Mouse (Mus musculus): ENCODE measurements around the gene Cyp2u1. TPM values are rescaled to one million over a fixed set of nuclear protein-coding genes. Genes with fewer than 3 reads are reported as not detected.
"Not testable (repeated sequence)": the region's sequence is repeated elsewhere in the genome, so short reads cannot be mapped to it uniquely, and the experiment has no call there.

The Cyp2u1 gene
- 0.40 and 0.50 TPM in 2 replicates for polyA plus RNA-seq (2015; fragmentation: Nextera tagmentation; extraction: Ambion mirVana)

DNA sequence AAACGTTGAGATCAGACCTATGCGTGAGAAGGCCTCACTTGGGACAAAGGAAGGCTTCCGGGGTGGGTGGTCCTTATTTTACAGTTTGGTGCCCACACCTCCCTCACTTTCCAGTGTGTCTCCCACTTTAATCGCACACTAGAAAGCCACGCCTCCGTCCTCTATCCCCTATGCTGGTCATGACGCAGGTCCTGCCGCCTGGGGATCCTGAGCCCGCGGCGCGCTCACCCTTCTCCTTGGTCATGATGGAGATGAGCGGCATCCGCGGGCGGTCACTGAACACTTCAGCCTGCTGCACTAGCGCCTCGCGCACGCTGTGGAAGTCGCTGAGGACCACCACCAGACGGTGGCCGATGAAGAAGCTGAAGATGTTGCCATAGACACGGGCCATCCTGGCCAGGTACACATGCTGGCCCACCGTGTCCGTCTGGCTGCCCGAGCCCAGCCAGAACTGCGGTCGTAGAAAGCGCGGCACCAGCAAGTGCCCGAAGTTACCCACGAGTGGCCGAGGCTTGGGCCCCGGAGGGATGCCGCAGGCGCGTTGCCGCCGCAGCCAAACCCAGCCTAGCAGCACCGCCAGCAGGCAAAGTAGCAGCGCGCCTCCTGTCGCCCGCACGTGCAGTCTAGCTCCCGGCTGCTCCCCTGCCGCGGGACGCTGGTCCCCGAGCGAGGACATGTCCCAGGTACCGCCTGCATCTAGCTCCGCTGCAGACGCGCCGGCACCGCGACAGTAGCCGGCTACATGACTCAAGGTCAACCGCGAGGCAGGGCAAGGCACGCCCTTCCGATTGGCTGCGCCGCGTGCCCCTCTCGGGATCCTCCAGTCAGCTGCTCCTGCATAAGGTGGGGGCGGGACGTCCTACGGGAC, at the start of gene Cyp2u1:
Cyp2u1 (minus strand) TSS at position 776 of the 868 bp plus-strand sequence.
- H3K9ac ChIP-seq, result peak within 1 kb of the TSS; percentile 51
- ATAC-seq (ENCODE audit: low read depth) (peak; percentile 97), DNase-seq (peak; percentile 75)
- H3K36me3 ChIP-seq, result no peaks in the 10 kb centered on the region
- no peak within 1 kb of the TSS for H3K27ac ChIP-seq
- no peaks in the 10 kb centered on the region for H3K27me3 ChIP-seq
- peak within 1 kb of the TSS; percentile 92 for H3K4me2 ChIP-seq
- H3K9me3 ChIP-seq (replicated peaks), result no peaks in the 10 kb centered on the region
- peak within 1 kb of the TSS; percentile 65 for H3K4me3 ChIP-seq (replicated peaks)
- peaks cover 13% of the 10 kb centered on the region for H3K4me1 ChIP-seq (replicated peaks)
- 1% methylated on average over 71 of the region's 71 CpGs for WGBS (ENCODE audit: insufficient replicate concordance)

- H3K4me3 ChIP-seq (replicated peaks), result no peak overlapping the region
- no peaks in the 10 kb centered on the region for H3K36me3 ChIP-seq
- H3K4me2 ChIP-seq, result no peak overlapping the region
- no peaks in the 10 kb centered on the region for H3K27me3 ChIP-seq
- DNase-seq (no peak), ATAC-seq (ENCODE audit: low read depth) (no peak)
- H3K9ac ChIP-seq, result no peak overlapping the region
- H3K4me1 ChIP-seq (replicated peaks), result no peaks in the 10 kb centered on the region
- 71% methylated on average over 7 of the region's 7 CpGs for WGBS (ENCODE audit: insufficient replicate concordance)
- no peaks in the 10 kb centered on the region for H3K9me3 ChIP-seq (replicated peaks)
- H3K27ac ChIP-seq, result no peak overlapping the region
These were observed 47.5 kb upstream of the Cyp2u1 start for GRCm38 (mm10) chr3:131350539-131350938.

GRCm38 (mm10) chr3:131349013-131349412, 46.0 kb upstream of the Cyp2u1 start:
- ATAC-seq (ENCODE audit: low read depth), result no peak
- Histone ChIP-seq H3K9me3 (replicated peaks) (no peaks in the 10 kb centered on the region), H3K27me3 (no peaks in the 10 kb centered on the region), H3K9ac (no peak overlapping the region), H3K4me2 (no peak overlapping the region), H3K4me3 (replicated peaks) (no peak overlapping the region), H3K36me3 (no peaks in the 10 kb centered on the region), H3K4me1 (replicated peaks) (no peaks in the 10 kb centered on the region), H3K27ac (no peak overlapping the region)
- DNase-seq, result no peak
- 72% methylated on average over 6 of the region's 6 CpGs for WGBS (ENCODE audit: insufficient replicate concordance)

- ATAC-seq (ENCODE audit: low read depth) (no peak), DNase-seq (no peak)
- Histone ChIP-seq H3K36me3 (no peaks in the 10 kb centered on the region), H3K4me3 (replicated peaks) (no peak overlapping the region), H3K9me3 (replicated peaks) (no peaks in the 10 kb centered on the region), H3K27me3 (no peaks in the 10 kb centered on the region), H3K4me2 (no peak overlapping the region), H3K9ac (no peak overlapping the region), H3K4me1 (replicated peaks) (no peaks in the 10 kb centered on the region), H3K27ac (no peak overlapping the region)
- 69% methylated on average over 3 of the region's 3 CpGs for WGBS (ENCODE audit: insufficient replicate concordance)
These were observed 45.5 kb upstream of the Cyp2u1 start for GRCm38 (mm10) chr3:131348579-131348950.

DNA sequence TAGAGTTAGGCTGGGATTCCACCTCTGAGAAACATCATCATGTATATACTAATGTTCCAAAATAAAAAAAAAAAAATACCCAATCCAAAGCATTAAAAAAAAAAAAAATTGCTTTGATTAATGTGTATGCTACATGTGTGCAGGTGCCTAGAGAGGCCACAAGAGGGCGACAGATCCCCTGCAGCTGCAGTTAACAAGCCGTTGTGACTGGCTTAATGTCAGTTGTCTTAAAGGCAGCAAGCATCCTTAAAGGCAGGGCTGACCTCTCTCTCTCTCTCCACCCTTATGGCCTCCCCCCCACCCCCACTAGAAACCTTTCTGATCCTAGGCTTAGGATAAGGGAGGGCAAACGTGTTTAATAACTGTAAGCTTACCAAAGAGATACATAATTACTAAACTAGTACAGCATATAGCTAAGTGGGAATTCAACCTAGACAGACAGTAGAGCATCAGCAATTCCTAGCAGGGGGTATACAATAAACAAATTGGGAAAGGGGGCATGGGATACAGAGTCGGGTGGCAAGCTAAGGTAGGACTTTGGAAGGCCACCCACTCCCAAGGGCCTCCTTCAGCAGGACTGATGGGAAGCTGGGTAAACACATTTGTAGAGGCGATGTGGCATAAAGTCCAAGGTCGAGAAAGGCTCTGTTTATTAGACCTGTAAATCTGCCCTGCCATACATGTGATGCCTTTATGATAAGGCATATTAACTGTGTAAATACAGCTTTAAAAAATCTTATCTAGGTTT, 45.0 kb upstream of the Cyp2u1 start:
- H3K9me3 ChIP-seq (replicated peaks), result no peaks in the 10 kb centered on the region
- H3K27me3 ChIP-seq, result no peaks in the 10 kb centered on the region
- no peak overlapping the region for H3K4me3 ChIP-seq (replicated peaks)
- no peaks in the 10 kb centered on the region for H3K36me3 ChIP-seq
- no peak overlapping the region for H3K27ac ChIP-seq
- no peak for DNase-seq
- no peak; the same call in 1 of the 2 replicates for ATAC-seq (ENCODE audit: low read depth)
- 42% methylated on average over 6 of the region's 6 CpGs for WGBS (ENCODE audit: insufficient replicate concordance)
- H3K4me1 ChIP-seq (replicated peaks), result no peaks in the 10 kb centered on the region
- H3K4me2 ChIP-seq, result no peak overlapping the region
- H3K9ac ChIP-seq, result no peak overlapping the region

DNA sequence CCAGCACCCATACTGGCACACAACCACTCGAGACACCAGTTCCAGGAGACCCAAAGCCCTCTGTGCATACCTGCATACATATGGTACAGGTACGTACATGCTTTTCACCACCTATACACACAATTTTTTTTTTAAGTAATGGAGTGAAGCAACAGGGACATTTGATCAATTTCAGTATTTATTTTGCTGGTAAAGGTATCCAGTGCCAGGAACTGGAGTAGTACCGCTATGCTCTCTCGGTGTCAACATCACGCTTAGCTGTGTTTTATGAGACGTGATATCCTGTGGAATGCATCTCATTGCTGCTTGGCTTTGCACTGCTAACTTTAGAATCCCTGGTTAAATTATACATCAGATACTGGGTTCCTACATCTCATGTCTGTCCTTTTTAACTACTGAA, 42.9 kb upstream of the Cyp2u1 start:
- H3K9me3 ChIP-seq (replicated peaks), result no peaks in the 10 kb centered on the region
- H3K4me1 ChIP-seq (replicated peaks), result no peaks in the 10 kb centered on the region
- H3K4me3 ChIP-seq (replicated peaks), result no peak overlapping the region
- WGBS (ENCODE audit: insufficient replicate concordance), result 80% methylated on average over 6 of the region's 6 CpGs
- H3K27ac ChIP-seq, result no peak overlapping the region
- no peak overlapping the region for H3K9ac ChIP-seq
- H3K4me2 ChIP-seq, result no peak overlapping the region
- ATAC-seq (ENCODE audit: low read depth) (no peak), DNase-seq (no peak)
- H3K27me3 ChIP-seq, result no peaks in the 10 kb centered on the region
- H3K36me3 ChIP-seq, result no peaks in the 10 kb centered on the region

DNA sequence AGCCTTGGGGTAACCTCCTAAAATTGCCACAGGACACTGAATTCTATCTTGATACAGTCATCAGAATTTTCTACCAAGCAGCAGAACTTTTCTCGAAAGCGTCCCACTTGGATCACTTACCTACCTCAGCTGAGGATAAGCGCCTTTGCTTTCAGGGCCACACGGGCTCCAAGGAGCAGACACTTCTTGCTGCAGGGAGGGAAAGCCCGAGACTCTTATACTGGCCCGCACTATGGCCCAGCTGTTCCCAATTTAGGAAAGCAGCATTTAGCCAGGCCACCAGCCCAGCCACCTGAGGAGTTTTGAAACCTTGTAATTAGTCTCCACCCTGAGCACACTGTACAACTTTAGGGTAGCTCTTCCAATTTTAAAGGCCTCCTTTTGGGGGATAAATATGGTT, 40.3 kb upstream of the Cyp2u1 start:
- no peak overlapping the region for H3K4me2 ChIP-seq
- DNase-seq (no peak), ATAC-seq (ENCODE audit: low read depth) (no peak)
- 74% methylated on average over 6 of the region's 6 CpGs for WGBS (ENCODE audit: insufficient replicate concordance)
- H3K9me3 ChIP-seq (replicated peaks), result no peaks in the 10 kb centered on the region
- H3K27ac ChIP-seq, result no peak overlapping the region
- H3K4me1 ChIP-seq (replicated peaks), result no peaks in the 10 kb centered on the region
- H3K36me3 ChIP-seq, result no peaks in the 10 kb centered on the region
- no peak overlapping the region for H3K4me3 ChIP-seq (replicated peaks)
- no peaks in the 10 kb centered on the region for H3K27me3 ChIP-seq
- H3K9ac ChIP-seq, result no peak overlapping the region

GRCm38 (mm10) chr3:131340885-131341284, 37.9 kb upstream of the Cyp2u1 start:
- Histone ChIP-seq H3K27me3 (no peaks in the 10 kb centered on the region), H3K27ac (no peak overlapping the region), H3K4me3 (replicated peaks) (no peak overlapping the region), H3K9me3 (replicated peaks) (no peaks in the 10 kb centered on the region), H3K36me3 (no peaks in the 10 kb centered on the region), H3K4me2 (no peak overlapping the region), H3K4me1 (replicated peaks) (no peaks in the 10 kb centered on the region), H3K9ac (no peak overlapping the region)
- no peak for DNase-seq
- no peak for ATAC-seq (ENCODE audit: low read depth)
- 63% methylated on average over 3 of the region's 3 CpGs for WGBS (ENCODE audit: insufficient replicate concordance)

DNA sequence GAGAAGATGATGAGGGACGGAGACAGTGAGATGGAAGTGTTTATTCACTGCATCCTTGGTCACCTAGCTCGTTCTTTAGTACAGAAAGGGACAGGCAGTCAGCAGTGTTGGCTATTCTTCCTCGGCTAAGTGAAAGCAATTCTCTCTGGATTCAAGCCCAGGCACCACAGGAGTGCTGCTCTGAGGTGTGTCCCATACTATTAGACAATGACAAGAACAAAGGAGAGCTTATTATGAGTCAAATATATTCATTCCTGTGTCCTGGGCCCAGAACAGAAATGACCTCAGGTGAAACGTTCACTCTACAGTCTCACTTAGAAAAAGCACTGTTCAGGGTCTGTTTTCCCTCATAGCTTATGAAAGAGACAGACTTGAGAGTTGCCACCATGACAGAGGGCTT, 36.3 kb upstream of the Cyp2u1 start:
- 64% methylated on average over 4 of the region's 4 CpGs for WGBS (ENCODE audit: insufficient replicate concordance)
- ATAC-seq (ENCODE audit: low read depth), result no peak
- H3K4me1 ChIP-seq (replicated peaks), result peaks cover 6% of the 10 kb centered on the region; the same call in 1 of the 2 replicates
- H3K27me3 ChIP-seq, result peaks cover 5% of the 10 kb centered on the region; the same call in 1 of the 2 replicates
- H3K9me3 ChIP-seq (replicated peaks), result no peaks in the 10 kb centered on the region
- no peak overlapping the region for H3K9ac ChIP-seq
- H3K36me3 ChIP-seq, result no peaks in the 10 kb centered on the region
- no peak overlapping the region for H3K4me2 ChIP-seq
- H3K27ac ChIP-seq, result no peak overlapping the region
- no peak for DNase-seq
- H3K4me3 ChIP-seq (replicated peaks), result no peak overlapping the region

DNA sequence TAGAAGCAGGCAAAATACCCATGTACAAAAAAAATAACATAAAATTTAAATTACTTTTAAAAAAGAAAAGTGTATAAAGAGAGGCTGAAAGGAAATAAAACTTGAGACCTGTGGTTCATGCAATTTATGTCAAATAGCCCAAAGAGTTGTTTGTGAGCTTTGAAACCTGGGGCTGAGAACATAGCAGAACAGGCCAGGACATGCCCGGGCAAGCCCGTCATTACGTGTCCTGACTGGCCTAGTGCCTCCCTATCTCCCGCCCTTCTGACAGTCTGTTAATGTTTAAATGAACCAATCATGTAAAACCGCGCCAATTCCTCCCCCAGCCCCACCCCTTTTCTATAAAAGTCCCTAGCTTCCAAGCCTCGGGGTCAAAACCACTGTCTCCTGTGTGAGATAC, 34.7 kb upstream of the Cyp2u1 start:
- H3K9me3 ChIP-seq (replicated peaks); H3K27ac ChIP-seq; H3K4me3 ChIP-seq (replicated peaks); H3K4me1 ChIP-seq (replicated peaks); H3K36me3 ChIP-seq; DNase-seq; H3K27me3 ChIP-seq; H3K9ac ChIP-seq; ATAC-seq (ENCODE audit: low read depth); H3K4me2 ChIP-seq: not testable (repeated sequence)
- WGBS (ENCODE audit: insufficient replicate concordance), result 80% methylated on average over 7 of the region's 7 CpGs

DNA sequence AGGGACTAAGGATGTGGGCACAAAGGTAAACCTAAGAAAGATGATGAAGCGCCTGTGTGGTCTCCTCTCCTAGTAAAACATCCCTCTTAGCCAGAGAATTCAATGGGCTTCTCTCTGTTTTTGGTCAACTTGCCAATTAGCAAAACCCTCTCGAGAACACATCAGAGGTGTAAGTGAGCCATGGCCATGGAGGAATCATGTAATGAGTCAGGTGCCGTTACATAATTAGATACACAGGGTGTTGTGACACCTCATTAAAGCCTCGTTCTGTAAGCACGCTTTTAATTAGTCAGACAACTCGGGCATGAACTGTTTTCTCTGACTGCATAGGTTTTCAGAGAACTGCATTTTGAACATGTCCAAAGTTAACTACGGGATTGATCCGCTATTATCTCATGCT, 33.6 kb upstream of the Cyp2u1 start:
- ATAC-seq (ENCODE audit: low read depth) (no peak), DNase-seq (no peak)
- peaks cover 5% of the 10 kb centered on the region; the same call in 1 of the 2 replicates for H3K27me3 ChIP-seq
- H3K9ac ChIP-seq, result no peak overlapping the region
- WGBS (ENCODE audit: insufficient replicate concordance), result 70% methylated on average over 8 of the region's 8 CpGs
- H3K27ac ChIP-seq, result no peak overlapping the region
- no peaks in the 10 kb centered on the region for H3K9me3 ChIP-seq (replicated peaks)
- H3K4me1 ChIP-seq (replicated peaks), result peaks cover 9% of the 10 kb centered on the region; the same call in 1 of the 2 replicates
- H3K36me3 ChIP-seq, result no peaks in the 10 kb centered on the region
- H3K4me2 ChIP-seq, result no peak overlapping the region
- H3K4me3 ChIP-seq (replicated peaks), result no peak overlapping the region
